Mouse (Mus musculus) limb, embryonic 14.5 days (tissue): Measurements from ENCODE around the gene S100a1. TPM values are rescaled to one million over a fixed set of nuclear protein-coding genes. Genes with fewer than 3 reads are reported as not detected.

Experiments
- ATAC-seq: fragments of 200-750 bp; cut with Nextera tagmentation; 2 replicates; pipeline ENCODE4 v1.8.0; 2017; ENCODE audit warnings: low read depth, moderate number of reproducible peaks, moderate TSS enrichment; ENCODE audit not compliant: low FRiP score
- DNase-seq: peaks from one replicate; pipeline ENCODE4 v3.0.0-alpha.2; 2015; ENCODE audit warnings: low spot score
- H3K27ac ChIP-seq: fragments of 300-500 bp; sonication (generic); replicated peaks from 2 replicates; pipeline ENCODE4 v1.5.1; 2014; ENCODE audit warnings: low read depth, mild to moderate bottlenecking, low read length, moderate library complexity, mixed read lengths
- H3K27me3 ChIP-seq: fragments of 300-500 bp; sonication (generic); 2 replicates; pipeline ENCODE4 v1.6.1; 2014; ENCODE audit warnings: low read length, mixed read lengths; ENCODE audit not compliant: control insufficient read depth, insufficient read depth
- H3K36me3 ChIP-seq: fragments of 300-500 bp; sonication (generic); 2 replicates; pipeline ENCODE4 v1.6.1; 2014; ENCODE audit warnings: mild to moderate bottlenecking, low read length, moderate library complexity, mixed read lengths; ENCODE audit not compliant: control insufficient read depth, insufficient read depth
- H3K4me1 ChIP-seq: fragments of 300-500 bp; sonication (generic); 2 replicates; pipeline ENCODE4 v1.6.1; 2014; ENCODE audit warnings: antibody characterized with exemption, low read length, mixed read lengths; ENCODE audit not compliant: control insufficient read depth, insufficient read depth
- H3K4me2 ChIP-seq: fragments of 300-500 bp; sonication (generic); replicated peaks from 2 replicates; pipeline ENCODE4 v1.6.1; 2014; ENCODE audit warnings: low read depth, mild to moderate bottlenecking, low read length, moderate library complexity; ENCODE audit not compliant: severe bottlenecking
- H3K4me3 ChIP-seq: fragments of 300-500 bp; sonication (generic); replicated peaks from 2 replicates; pipeline ENCODE4 v1.5.1; 2014; ENCODE audit warnings: low read length
- H3K9ac ChIP-seq: fragments of 300-500 bp; sonication (generic); 2 replicates; pipeline ENCODE4 v1.6.1; 2014; ENCODE audit warnings: mild to moderate bottlenecking, low read depth, low read length, moderate library complexity; ENCODE audit not compliant: severe bottlenecking
- H3K9me3 ChIP-seq: fragments of 300-500 bp; sonication (generic); 2 replicates; pipeline ENCODE4 v1.6.1; 2016; ENCODE audit warnings: low read length; ENCODE audit not compliant: control insufficient read depth
- POLR2A ChIP-seq: fragments of 200-500 bp; IDR thresholded peaks from 2 replicates; pipeline ENCODE4 v1.8.0; 2012; ENCODE audit warnings: inconsistent platforms, mild to moderate bottlenecking, moderate library complexity, borderline replicate concordance; ENCODE audit not compliant: insufficient read depth, insufficient read length; ENCODE audit errors: extremely low read depth
- WGBS: fragments of 180-500 bp; shearing (Covaris S2); extraction: QIAGEN DNeasy Blood & Tissue Kit; methylation state at CpG from one replicate; pipeline ENCODE4 v1.1.7; 2014; 5-methylcytosine and 5-hydroxymethylcytosine counted together
- polyA plus RNA-seq, 2 experiments: library from polyadenylated mRNA; depleted of rRNA in 1 of 2; stranded (reverse) in 1 of 2; unstranded in 1 of 2; fragments of >200 nt; fragmentation: Nextera tagmentation in 1 of 2; extraction: Ambion mirVana in 1 of 2; gene quantifications; 2 replicates each; pipeline versions ENCODE4 v1.2.1 to v1.2.3; 2012 to 2014

S100a1 gene
- polyA plus RNA-seq, 2 experiments = 32.5 to 33.6 TPM

- Histone ChIP-seq H3K36me3 (peaks cover 36% of the 10 kb centered on the region), H3K9me3 (no peaks in the 10 kb centered on the region), H3K4me1 (peaks cover 6% of the 10 kb centered on the region), H3K27me3 (no peaks in the 10 kb centered on the region), H3K9ac (no peak overlapping the region), H3K4me3 (no peak overlapping the region), H3K27ac (no peak overlapping the region), H3K4me2 (no peak overlapping the region)
- TF ChIP-seq POLR2A = no peak
- WGBS = 46% methylated on average over 2 of the region's 2 CpGs
- no peak for ATAC-seq
- peak; percentile 27 for DNase-seq
Measured at GRCm38 (mm10) chr3:90491350-90491749, 22.8 kb downstream of the S100a1 start.

GRCm38 (mm10) chr3:90490696-90491256, 23.4 kb downstream of the S100a1 start, which contains the start of gene Snapin:
Gene Snapin, minus strand, starts transcription at chr3:90491033.
- Histone ChIP-seq H3K4me2 (peak within 1 kb of the TSS; percentile 76), H3K4me3 (peak within 1 kb of the TSS; percentile 77), H3K36me3 (peaks cover 37% of the 10 kb centered on the region), H3K4me1 (peaks cover 6% of the 10 kb centered on the region), H3K9me3 (no peaks in the 10 kb centered on the region), H3K27ac (peak within 1 kb of the TSS; percentile 67; the same call in 1 of the 2 replicates), H3K9ac (peak within 1 kb of the TSS; percentile 74), H3K27me3 (no peaks in the 10 kb centered on the region)
- peak; percentile 97 for ATAC-seq
- TF ChIP-seq POLR2A = peak; percentile 85; the same call in 1 of the 2 replicates
- DNase-seq = peak; percentile 97
- WGBS = 5% methylated on average over 37 of the region's 37 CpGs

GRCm38 (mm10) chr3:90488576-90488975, 25.6 kb downstream of the S100a1 start:
- Histone ChIP-seq H3K9ac (no peak overlapping the region), H3K27me3 (no peaks in the 10 kb centered on the region), H3K27ac (no peak overlapping the region), H3K4me3 (no peak overlapping the region), H3K4me2 (no peak overlapping the region), H3K4me1 (peaks cover 6% of the 10 kb centered on the region), H3K9me3 (no peaks in the 10 kb centered on the region), H3K36me3 (peaks cover 57% of the 10 kb centered on the region)
- ATAC-seq (no peak), DNase-seq (no peak)
- 81% methylated on average over 6 of the region's 6 CpGs for WGBS
- TF ChIP-seq POLR2A = no peak

- DNase-seq (no peak), ATAC-seq (no peak)
- H3K27ac ChIP-seq = no peak overlapping the region
- no peak for TF ChIP-seq POLR2A
- H3K27me3 ChIP-seq = no peaks in the 10 kb centered on the region
- 86% methylated on average over 5 of the region's 5 CpGs for WGBS
- no peaks in the 10 kb centered on the region for H3K9me3 ChIP-seq
- H3K9ac ChIP-seq = no peak overlapping the region
- H3K4me2 ChIP-seq = no peak overlapping the region
- peaks cover 6% of the 10 kb centered on the region for H3K4me1 ChIP-seq
- H3K36me3 ChIP-seq = peaks cover 72% of the 10 kb centered on the region
- no peak overlapping the region for H3K4me3 ChIP-seq
Measured at GRCm38 (mm10) chr3:90486998-90487397, 27.2 kb downstream of the S100a1 start.

GRCm38 (mm10) chr3:90475831-90476611, 38.2 kb downstream of the S100a1 start, which contains the start of gene Ilf2:
Gene Ilf2, plus strand, starts transcription at chr3:90476126.
- WGBS = 1% methylated on average over 45 of the region's 45 CpGs
- TF ChIP-seq POLR2A = peak; percentile 94; the same call in 1 of the 2 replicates

More at GRCm38 (mm10) chr3:90475831-90476611, 38.2 kb downstream of the S100a1 start, which contains the start of gene Ilf2:
- Histone ChIP-seq H3K27me3 (no peaks in the 10 kb centered on the region), H3K9ac (peak within 1 kb of the TSS; percentile 92), H3K36me3 (peaks cover 33% of the 10 kb centered on the region), H3K27ac (peak within 1 kb of the TSS; percentile 93), H3K4me1 (peaks cover 5% of the 10 kb centered on the region), H3K9me3 (no peaks in the 10 kb centered on the region), H3K4me2 (peak within 1 kb of the TSS; percentile 58), H3K4me3 (peak within 1 kb of the TSS; percentile 84)
- peak; percentile 99 for DNase-seq
- peak; percentile 98 for ATAC-seq
